Mouse (Mus musculus): ENCODE measurements around the gene Rtl9.
A peak's percentile ranks its signal among the peaks of the same experiment; 100 is the strongest.

The Rtl9 gene

DNA sequence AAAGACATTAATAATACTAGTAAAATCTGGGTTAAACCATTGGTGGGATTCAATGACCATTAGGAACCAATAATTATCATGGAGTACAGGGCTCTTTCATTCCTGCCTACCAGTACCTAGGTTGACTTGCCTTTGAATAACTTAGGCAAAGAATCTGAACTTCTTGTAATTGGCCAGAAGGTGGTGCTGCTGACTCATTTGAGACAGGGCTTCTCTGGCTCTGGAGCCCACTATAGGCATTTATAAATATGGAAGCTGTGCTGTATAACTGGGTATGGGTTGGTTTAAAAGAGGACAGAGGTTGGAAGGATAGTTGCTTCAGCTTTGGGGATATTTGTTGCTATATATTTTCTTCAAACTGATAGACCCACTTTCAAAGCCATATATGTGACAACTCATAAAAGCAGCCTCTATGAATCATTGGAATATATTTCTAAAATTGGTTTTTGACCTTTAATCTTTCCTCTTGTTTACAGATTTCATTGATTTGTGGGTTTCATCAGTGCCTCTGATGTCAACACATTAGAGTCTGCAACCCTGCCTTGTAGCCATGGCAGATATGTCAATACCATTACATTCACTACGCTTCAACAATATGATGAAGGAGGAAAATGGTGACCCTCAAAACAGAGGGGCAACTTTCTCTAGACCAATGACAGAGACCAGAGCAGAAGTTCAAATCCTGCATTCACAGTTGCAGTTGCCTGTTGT, at the start of gene Rtl9:
TSS of gene Rtl9 (plus strand) at position 551 of the 711 bp plus-strand sequence.
- DNase-seq (ENCODE audit: low spot score) = peak; percentile 18

DNA sequence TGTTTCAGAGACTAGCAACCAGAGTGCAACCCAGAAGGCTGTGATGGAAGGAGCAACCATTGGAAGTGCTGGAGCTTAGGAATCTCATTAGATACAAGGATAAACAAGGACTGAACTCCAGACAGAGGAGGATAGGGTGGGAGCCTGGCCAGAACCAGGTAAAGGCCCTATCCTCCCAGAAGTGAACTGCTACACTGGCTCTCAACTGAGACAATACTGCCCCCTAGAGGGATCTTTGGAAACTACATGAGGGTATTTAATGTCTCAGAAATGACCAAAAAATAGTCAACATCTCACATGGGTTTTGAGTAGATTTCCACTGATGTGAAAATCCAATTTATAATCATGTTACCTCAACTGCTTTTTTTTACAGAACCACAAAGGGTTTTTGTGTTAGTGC, 47.9 kb upstream of the Rtl9 start:
- DNase-seq (ENCODE audit: low spot score) = peak; percentile 23

DNA sequence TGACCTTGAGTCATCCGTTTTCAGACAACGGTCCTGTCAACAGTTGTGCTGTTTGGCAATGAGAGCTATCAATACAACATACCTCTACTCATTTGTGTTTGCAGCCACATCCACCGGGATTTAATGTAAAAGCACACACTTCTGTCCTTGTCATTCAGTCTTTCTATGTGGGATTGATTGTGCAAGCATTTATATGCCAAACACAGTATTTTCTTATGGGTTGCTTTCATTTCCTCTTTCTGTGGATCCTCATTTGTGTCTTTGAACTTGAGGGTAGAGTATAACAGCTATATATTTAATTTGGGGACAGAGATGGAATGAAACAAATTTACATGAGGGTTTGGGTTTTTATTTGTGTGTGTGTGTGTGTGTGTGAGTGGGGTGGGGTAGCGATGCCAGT, 47.5 kb upstream of the Rtl9 start:
- no peak for DNase-seq (ENCODE audit: low spot score)

DNA sequence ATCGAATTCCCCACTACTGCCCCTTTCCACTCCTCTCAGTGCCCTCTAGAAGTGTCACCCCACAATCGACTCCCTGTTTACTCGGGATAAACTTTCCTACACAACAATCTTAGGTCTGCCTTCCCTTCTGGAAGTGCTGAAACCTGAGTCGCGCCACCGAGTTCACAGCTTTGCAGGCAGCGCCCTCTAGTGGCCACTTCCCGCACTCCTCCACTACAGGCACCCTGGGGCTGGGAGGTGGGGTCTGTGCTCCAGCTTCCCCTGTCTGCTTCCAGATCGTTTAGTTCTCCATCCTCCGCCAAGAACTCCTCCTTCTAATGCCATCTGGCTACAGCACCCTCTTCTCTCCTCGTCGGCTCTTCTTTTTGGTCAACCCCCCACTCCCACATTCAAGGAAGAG, 40.6 kb upstream of the Rtl9 start:
- DNase-seq (ENCODE audit: low spot score) = peak; percentile 57

DNA sequence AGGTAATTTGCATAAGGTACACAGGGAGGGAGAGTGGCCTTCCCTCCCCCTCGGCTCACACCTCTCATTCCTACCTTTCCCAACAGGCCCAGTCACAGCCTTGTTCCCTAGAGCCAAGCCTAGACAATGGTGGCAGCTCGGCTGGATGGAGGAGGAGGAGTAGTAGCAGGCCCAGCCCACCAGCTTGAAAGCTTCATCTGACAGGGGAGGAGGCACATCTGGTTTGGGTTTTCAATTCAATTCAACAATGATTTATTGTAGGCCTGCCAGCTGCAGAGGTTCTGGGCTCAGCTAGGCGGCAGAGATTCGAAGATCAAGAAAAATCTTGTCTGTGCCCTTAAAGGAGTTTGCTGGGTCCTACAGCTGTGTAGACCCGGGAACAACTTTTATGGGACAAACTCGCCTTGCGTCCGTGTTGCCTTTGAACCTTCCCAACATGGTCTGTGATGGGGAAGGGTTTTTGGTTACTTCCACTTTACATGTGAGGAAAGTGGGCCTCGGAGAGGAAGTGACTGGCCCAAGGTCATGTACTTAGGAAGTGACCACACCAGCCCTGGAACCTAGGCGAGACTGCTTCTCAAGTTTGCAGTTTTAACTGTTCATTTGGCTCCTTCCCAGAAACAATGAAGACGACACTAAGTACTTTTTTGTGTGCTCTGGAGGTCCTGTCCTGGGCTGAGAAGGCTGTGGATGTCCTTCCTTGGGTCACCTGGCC, 36.6 kb upstream of the Rtl9 start:
- DNase-seq (ENCODE audit: low spot score) = no peak

DNA sequence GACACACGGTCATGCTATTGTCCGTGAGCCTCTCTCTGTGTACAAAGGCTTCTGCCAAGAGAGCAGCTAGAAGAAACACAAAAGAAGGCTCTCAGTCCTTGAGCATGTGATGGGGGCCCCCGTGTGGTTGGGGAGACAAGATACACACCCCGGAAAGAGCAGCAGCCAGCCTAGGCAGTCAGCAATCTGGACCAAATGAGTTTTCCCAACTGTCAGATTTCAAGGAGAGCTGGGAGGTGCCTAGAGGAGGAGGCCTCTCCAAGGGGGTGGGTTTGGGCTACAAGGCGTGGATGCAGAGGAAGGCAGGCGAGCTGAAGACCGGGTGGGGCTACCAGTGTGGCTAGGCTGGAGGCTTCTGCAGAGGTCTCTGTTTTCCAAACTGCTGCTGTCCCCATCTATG, 35.6 kb upstream of the Rtl9 start:
- DNase-seq (ENCODE audit: low spot score) = no peak

DNA sequence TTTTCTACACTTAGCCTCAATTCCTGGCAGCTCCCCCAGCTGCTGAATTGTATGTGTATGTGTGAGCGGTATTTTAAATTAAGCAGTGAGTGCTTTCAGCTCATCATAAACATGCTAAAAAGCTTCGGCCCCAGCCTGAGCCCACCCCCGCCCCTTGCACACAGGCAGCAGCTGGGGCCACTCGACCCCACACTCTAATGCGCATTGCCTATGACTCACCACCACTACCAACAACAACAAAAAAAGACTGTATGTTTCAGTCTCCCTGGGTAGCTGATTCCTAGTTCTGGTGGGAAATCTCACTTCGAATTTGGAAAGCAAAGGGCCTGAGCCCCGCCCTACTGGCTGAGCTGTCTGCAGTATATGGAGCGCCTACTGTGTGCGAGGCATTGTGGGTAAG, 35.1 kb upstream of the Rtl9 start:
- no peak for DNase-seq (ENCODE audit: low spot score)

DNA sequence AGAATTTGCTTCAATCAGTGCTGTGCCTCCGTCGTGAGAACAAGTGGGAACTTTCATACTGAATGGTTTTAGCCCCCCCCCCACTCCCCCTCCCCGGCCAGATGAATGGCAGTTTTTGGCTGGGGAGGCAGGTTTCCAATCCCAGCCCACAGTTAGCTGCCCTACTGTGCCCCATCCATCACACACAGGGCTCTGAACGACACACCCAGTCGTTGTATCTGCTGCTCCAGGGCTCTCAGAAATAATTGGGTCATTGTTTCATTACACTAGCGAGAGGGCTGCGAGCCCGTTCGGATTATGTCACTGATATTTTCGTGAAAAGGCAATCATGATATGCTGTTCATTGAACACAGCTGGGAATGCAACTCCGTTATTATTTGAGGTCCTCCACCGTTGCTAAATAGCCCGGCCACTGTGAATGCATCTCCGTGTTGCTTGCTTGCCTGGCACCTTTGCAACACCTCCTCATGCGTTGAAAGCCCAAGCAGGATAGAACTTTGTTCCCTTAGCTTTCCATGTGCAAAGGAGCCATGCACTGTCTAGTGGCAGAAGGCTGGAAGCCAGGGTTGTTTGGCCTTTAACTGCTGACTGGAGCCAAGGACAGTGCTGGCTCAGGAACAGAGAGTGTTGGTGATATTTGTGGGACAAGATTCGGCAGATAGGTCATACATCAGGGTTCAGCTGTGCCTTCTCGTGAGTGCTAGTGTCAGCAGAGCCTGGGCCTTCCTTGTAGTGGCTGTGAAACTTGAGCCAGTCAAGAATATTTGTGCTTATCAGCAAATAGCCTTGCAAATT, 32.9 kb upstream of the Rtl9 start:
- no peak for DNase-seq (ENCODE audit: low spot score)

DNA sequence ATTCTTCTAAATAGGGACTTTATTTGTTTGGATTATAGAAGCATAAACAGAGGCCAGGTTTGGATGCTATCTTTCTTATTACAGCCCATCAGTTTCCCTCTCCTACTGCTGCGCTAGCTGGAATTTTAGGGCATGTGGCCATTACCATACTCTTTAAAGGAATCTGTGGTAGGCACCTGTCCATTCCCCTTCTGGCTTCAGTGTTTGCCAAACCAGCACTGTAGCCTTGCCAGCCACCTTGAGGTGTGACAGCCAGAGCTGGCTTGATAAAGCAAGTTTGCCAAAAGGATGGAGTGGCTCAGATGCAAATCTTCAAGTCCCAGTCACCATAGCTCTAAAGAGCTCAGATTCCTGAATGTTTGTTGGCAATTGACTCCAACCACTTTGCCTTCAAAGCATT, 32.3 kb upstream of the Rtl9 start:
- no peak for DNase-seq (ENCODE audit: low spot score)

DNA sequence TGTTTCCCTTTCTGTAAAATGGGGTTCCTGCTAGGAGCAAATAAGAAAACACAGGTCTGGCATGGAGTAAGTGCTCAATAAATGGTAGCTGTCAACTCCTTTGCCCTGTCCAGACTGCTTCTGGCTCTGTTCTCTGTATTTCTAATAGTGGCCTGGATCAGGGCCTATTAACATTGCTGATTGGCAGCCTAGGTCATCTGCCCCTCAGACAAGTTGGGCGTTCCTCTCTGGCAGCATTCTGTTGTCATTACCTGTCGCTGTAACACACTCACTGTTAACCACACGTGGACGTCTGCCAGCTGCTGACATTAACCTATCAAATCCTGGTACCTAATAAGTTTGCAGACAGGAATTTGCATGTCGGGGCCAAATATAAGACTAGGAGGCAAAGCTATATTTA, 31.8 kb upstream of the Rtl9 start:
- DNase-seq (ENCODE audit: low spot score) = no peak

DNA sequence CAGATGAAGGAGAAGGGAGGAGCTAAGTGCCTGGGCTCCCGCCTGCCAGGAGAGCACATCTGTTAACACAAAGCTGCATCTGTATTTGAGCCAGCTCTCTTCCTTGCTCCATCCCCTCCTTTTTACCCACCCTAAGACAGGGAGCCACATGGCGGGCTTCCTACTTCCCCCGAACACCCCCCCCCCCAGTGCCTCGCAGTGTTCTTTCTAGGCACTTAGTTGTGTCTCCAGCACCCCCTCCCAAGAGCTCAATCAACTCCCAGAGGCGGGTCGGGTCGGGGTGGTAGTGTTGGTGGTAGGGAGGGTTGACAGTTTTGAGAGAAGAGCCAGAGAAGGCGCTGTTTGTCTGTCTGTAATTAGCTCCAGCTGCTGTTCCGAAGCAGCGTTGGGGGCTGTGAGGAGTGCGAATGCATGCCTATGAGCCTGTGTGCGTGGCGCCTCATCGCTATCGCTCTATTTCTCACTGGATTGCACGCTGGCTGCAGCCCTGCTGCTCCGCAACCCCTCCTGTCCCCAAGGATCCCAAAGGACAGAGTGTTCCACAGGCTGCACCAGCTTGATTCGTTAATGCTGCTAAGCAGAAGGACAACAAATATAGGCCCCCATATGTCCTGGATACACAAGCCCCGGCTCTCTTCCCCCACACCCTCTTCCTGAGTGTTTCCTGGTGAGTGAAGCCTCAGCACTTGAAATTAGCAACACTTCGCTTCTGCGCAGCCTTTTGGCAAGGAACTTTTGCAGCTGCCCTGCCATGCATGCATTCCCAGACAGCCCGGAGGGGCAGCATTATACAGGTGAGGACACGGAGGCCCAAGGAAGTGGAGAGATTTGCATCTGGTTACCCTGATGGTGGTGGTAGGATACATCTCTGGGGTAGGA, 18.7 kb upstream of the Rtl9 start:
- DNase-seq (ENCODE audit: low spot score) = no peak

DNA sequence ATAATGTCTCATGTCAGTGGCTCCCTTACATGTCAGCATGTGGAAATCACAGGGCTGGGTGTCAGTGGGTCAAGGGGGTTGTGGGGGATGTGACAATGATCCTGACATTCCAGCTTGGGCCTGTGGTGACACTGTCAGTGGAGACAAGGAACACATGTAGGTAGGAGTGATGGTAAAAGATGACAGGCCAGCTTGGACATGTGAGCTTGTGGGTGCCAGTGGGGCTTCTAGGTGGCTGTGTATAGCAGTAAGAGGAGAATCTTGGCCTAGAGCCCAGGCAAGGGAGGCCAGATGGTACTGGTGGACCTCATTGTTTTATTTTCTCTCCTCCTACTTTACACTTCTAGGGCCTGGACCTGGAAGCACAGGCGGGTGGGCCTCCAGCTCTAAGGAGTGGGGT, 16.7 kb upstream of the Rtl9 start:
- no peak for DNase-seq (ENCODE audit: low spot score)

DNA sequence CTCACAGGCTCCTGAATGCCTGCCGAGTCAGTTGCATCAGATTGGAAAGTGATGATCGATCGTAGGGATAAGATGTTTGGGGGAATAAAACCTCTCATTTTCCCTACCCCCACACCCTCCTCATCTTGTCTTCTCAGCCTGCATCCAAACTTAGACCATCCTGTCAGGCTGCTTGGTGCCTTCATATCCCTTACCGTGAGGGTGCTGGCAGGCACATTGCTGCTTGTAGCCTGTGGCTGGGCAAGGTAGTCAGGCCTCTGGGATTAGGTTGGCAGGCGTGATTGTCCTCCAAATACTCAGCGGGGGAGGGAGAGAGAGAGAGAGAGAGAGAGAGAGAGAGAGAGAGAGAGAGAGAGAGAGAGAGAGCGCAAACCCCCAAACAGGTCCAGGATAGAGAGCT, 11.2 kb upstream of the Rtl9 start:
- no peak for DNase-seq (ENCODE audit: low spot score)

DNA sequence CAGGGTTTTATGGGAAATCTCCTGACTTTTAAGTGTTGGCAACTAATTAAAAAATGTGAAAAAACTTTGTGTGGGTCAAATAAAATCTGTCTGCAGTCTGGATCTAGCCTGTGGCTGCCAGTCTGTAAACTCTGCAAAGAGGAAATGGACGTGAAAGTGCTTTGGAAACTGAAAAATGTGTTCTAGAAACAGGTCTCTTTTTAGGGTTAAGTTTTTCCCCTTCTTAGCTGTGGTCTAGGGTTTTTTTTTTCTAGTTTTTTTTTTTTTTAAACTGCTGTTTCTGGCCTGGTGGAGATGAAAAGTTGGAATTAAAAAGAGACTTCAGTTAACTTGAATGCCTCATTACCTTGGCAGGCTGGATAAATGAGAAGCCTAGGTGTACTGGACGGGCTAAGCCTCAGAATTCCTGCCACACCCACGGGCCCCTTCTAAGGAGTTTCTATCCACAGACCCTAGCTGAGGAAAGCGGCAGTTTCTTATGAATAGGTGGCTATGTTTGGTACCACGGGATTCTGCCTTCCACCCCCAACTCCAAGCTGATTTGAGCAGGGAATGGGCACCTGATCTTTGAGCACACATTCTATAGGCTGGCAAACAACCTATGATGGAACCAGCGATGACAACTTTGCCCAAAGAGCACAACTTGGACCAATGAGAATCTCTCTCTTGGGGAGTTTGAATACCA, 8.3 kb upstream of the Rtl9 start:
- DNase-seq (ENCODE audit: low spot score) = no peak

DNA sequence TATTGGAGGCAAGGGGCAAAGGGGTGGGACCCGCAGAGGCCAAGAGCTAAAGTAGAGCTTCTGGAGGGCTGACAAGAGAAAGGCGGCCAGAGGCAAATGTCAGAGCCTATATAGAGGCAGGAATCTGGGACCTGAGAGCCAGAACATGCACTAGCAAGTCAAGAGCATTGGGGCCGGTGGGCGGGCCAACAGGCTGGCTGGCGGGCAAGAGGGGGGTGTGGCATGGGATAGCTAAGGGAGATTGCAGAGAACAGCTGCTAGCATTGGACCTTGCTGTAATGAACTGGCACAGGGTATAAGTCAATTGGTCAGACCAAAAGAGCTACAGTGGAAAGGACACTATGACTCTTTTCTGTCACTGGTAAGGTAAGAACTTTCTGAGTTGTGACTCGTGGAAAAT, 1.8 kb upstream of the Rtl9 start:
- no peak for DNase-seq (ENCODE audit: low spot score)

DNA sequence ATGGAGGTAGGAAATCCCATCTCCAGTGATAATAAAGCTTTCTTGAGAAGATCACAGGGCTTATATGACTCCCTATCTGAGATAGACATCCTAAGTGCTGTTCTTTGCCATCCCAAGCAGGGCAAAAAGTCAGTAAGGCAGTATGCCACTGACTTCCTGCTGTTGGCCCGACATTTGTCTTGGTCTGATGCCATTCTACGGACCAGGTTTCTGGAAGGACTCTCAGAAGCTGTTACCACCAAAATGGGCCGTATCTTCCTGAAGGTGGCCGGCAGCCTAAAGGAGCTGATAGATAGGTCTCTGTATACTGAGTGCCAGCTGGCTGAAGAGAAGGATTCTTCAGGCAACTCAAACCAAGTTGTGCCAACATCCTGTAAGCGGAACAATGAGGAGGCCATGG, 3.8 kb downstream of the Rtl9 start:
- DNase-seq (ENCODE audit: low spot score) = no peak

DNA sequence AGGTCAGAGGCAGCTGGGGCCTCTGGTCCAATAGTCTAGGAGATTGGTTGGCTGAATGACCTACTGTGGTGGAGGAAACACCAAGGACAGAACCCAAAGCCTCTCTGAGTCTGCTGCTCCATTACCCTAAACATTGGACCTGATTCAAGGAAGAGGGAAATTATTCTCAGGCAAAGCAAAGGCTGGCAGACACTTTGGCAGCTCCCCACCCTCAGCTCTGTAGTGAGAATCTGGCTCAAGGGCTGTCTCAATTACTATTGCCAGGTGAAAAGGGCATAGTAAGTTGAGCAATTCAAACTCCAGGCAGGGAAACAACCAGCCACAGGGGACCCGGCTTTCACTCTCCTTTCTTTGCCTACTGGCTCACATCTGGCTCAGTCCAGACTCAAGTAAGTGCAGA, 6.5 kb downstream of the Rtl9 start:
- DNase-seq (ENCODE audit: low spot score) = no peak

DNA sequence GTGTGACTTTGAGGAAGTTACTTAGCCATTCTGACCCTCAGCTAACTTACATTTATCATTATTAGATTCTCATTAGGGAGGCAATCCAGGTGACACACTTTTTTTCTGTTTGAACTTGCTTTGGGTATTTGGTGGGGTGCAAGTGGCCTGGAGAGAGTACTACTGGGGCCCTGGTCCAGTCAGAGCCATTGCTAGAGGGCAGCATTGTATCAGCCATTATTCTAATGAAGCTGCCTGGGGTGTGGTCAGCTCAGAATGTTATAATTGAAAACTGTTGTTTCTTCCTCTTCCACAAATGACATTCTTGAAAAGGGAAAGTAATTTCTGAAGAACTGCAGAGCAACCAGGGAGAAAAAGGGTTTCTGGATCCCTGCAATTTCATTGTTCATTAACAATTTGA, 13.2 kb downstream of the Rtl9 start:
- no peak for DNase-seq (ENCODE audit: low spot score)
